ENCODE assay signal across 8 mouse cellular contexts in the genomic region with DNA sequence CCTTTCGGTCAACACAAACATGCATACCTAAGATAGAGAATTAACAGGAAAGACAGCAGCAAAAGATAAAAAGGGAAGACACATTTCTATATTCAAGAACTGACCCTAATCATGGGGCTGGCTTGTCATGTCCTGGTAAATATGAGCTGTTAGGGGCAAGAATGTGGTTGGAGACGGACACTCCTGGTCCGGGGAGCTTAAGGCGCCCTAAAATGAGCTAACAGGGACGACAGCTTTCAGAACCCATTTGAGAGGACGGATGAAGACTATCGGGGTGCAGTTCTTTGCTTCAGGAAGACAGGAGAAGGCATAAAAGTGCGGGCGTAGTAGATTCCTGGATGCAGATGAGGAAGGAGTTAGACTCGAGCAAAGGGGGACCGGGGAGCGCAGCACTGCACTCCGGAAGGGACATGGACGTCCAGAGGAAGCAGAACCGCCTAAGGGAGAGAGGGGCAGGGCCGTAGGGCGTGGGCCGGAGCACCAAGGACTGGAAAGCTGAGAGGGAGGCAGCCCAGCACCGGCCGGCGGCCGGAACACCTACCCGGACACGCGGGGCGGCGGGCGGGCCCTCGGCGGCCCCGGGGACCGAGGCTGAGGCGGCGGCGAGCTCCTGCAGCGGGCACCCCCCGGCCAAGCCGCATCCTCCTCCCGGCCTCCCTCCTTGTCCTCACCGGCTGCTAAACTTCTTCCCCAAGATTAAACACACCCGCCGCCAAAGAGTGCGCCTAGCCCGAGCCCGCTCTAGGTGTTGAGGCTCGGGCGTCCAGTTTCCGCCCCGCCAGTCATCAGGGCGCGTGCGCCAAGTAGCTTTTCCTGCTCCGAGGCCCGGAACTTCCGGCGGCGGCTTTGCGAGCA. TPM values are rescaled to one million over a fixed set of nuclear protein-coding genes. Genes with fewer than 3 reads are reported as not detected.
A peak's percentile ranks its signal among the peaks of the same experiment; 100 is the strongest.
DNase-seq lines count a peak whose midpoint lies in the region; ATAC-seq and TF ChIP-seq lines count a peak whose summit lies in the region.

Spopl (minus strand) TSS at position 805 of the 855 bp plus-strand sequence.

- peak; percentile 80 for DNase-seq in Muller cell, postnatal 12 days (ENCODE audit: inconsistent ontology term)
- peak; percentile 86 for DNase-seq in cerebellum, adult 9-11 months
- peak; percentile 78 to 93 for DNase-seq in frontal cortex, adult 2 months (ENCODE audit: extremely low spot score in 1 of 2, low spot score in 1 of 2)
- DNase-seq in hindbrain, embryonic 11.5 days (ENCODE audit: low spot score): peak; percentile 89
- peak; percentile 87 for DNase-seq in layer of hippocampus, adult 9-11 months
- DNase-seq in ovary, adult 18-20 months (ENCODE audit: low spot score): peak; percentile 75
- peak; percentile 83 for DNase-seq in thymus, adult 2 months

- TF ChIP-seq CTCF in thymus, adult 2 months (IDR thresholded peaks at IDR 0.05; ENCODE audit: borderline replicate concordance, control insufficient read depth, extremely low read depth, insufficient read depth, low read length, poor library complexity): no peak

- H3K36me3 ChIP-seq in hindbrain, embryonic 11.5 days (ENCODE audit: control insufficient read depth, insufficient read depth, low read length): no peaks in the 10 kb centered on the region
- no peaks in the 10 kb centered on the region for H3K36me3 ChIP-seq in lung, embryonic 16.5 days (ENCODE audit: control insufficient read depth, insufficient read depth, low read length)
- no peaks in the 10 kb centered on the region for H3K36me3 ChIP-seq in thymus, adult 2 months (ENCODE audit: control insufficient read depth, insufficient read depth, low read length)

- peak within 1 kb of the TSS; percentile 91 for H3K4me3 ChIP-seq in hindbrain, embryonic 11.5 days (ENCODE audit: low read depth, low read length)
- peak within 1 kb of the TSS; percentile 94 for H3K4me3 ChIP-seq in lung, embryonic 16.5 days (ENCODE audit: low read length)
- peak within 1 kb of the TSS; percentile 96 for H3K4me3 ChIP-seq in thymus, adult 2 months (ENCODE audit: control insufficient read depth, insufficient read depth, low read length)

- H3K27me3 ChIP-seq in hindbrain, embryonic 11.5 days (ENCODE audit: control insufficient read depth, insufficient read depth, low read length): no peaks in the 10 kb centered on the region
- H3K27me3 ChIP-seq in lung, embryonic 16.5 days (ENCODE audit: control insufficient read depth, insufficient read depth, low read depth, low read length): no peaks in the 10 kb centered on the region
- no peaks in the 10 kb centered on the region for H3K27me3 ChIP-seq in thymus, adult 2 months (ENCODE audit: control insufficient read depth, insufficient read depth, low read length)

- peak; percentile 96 for ATAC-seq in hindbrain, embryonic 11.5 days (ENCODE audit: low FRiP score)
- peak; percentile 92 for ATAC-seq in lung, embryonic 16.5 days (ENCODE audit: low read depth)

- peak within 1 kb of the TSS; percentile 85 for H3K4me2 ChIP-seq in hindbrain, embryonic 11.5 days (replicated peaks; ENCODE audit: low read depth, low read length)
- H3K4me2 ChIP-seq in lung, embryonic 16.5 days (ENCODE audit: low read depth, low read length): peak within 1 kb of the TSS; percentile 77

- H3K27ac ChIP-seq in hindbrain, embryonic 11.5 days (ENCODE audit: low read depth, low read length): no peak within 1 kb of the TSS
- peak within 1 kb of the TSS; percentile 86 for H3K27ac ChIP-seq in lung, embryonic 16.5 days (ENCODE audit: low read length)
- H3K27ac ChIP-seq in thymus, adult 2 months (ENCODE audit: control insufficient read depth, insufficient read depth, low read length): no peak within 1 kb of the TSS

- peak; percentile 79 for TF ChIP-seq POLR2A in thymus, adult 2 months (IDR thresholded peaks at IDR 0.05; ENCODE audit: control insufficient read depth, extremely low read depth, insufficient read depth, low read length, poor library complexity)

- H3K4me1 ChIP-seq in hindbrain, embryonic 11.5 days (replicated peaks; ENCODE audit: control insufficient read depth, insufficient read depth, low read length): no peaks in the 10 kb centered on the region; the same call in 1 of the 2 replicates
- H3K4me1 ChIP-seq in lung, embryonic 16.5 days (replicated peaks; ENCODE audit: control insufficient read depth, insufficient read depth, low read length): peaks cover 13% of the 10 kb centered on the region
- peaks cover 3% of the 10 kb centered on the region; the same call in 1 of the 2 replicates for H3K4me1 ChIP-seq in thymus, adult 2 months (replicated peaks; ENCODE audit: control insufficient read depth, insufficient read depth, low read length)

- H3K9me3 ChIP-seq in hindbrain, embryonic 11.5 days (ENCODE audit: control insufficient read depth, low read length): no peaks in the 10 kb centered on the region
- no peaks in the 10 kb centered on the region for H3K9me3 ChIP-seq in lung, embryonic 16.5 days (ENCODE audit: control insufficient read depth, low read length)

- peak within 1 kb of the TSS; percentile 97 for H3K9ac ChIP-seq in hindbrain, embryonic 11.5 days (ENCODE audit: low read depth, low read length)
- peak within 1 kb of the TSS; percentile 94 for H3K9ac ChIP-seq in lung, embryonic 16.5 days (ENCODE audit: low read length)

- 3% methylated on average over 44 of the region's 58 CpGs for WGBS in hindbrain, embryonic 11.5 days
- WGBS in lung, embryonic 16.5 days: under 1% methylated on average over 58 of the region's 58 CpGs
- 2% methylated on average over 53 of the region's 58 CpGs for WGBS in thymus, adult 2 months

RNA-seq across cellular contexts. Expression of gene Spopl, which starts in this region (rescaled TPM):
- 6.2 and 7.1 TPM in 2 replicates for polyA plus RNA-seq in frontal cortex, adult 2 months (2012; rRNA removed)
- polyA plus RNA-seq in hindbrain, embryonic 11.5 days (2014; fragmentation: Nextera tagmentation; extraction: Ambion mirVana): 9.5 and 10.5 TPM in 2 replicates
- 10.2 and 10.4 TPM in 2 replicates for polyA plus RNA-seq in lung, embryonic 16.5 days (2015; fragmentation: Nextera tagmentation; extraction: Ambion mirVana)
- 5.4 and 7.3 TPM in 2 replicates for polyA plus RNA-seq in thymus, adult 2 months (2012; rRNA removed)
